26 mouse cellular contexts compared by ENCODE assay signal in the genomic region with DNA sequence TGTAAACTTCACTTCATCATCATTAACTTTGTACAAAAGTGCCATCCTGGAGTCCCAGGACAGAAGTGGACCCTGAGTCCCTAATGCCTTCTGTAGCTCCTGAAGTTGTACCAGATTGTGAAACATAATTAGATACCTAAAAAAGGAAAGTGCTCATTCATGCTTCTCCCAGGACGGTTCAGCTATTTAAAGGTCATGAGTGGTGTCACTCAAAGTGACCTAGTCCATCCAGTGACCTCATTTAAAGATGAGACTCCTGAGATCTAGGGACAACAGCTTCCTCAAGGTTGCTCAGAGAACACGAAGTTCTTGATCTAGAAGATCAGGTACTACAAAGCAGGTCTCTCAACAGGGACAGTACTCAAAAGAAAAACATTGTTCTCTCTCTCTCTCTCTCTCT.
"Had no signal": no experiment of that assay in that cellular context is flagged by ENCODE, and none has a peak within 500 bp of the region (broad histone marks: within the 10 kb centered on the region; RNA-seq: fewer than 3 reads in every experiment).

No protein-coding gene starts in this region.

- H3K4me2 ChIP-seq: embryonic facial prominence, embryonic 12.5 days; embryonic facial prominence, embryonic 13.5 days; embryonic facial prominence, embryonic 15.5 days; forebrain, embryonic 12.5 days; forebrain, embryonic 13.5 days; forebrain, embryonic 15.5 days had no signal

- ATAC-seq: forebrain, embryonic 13.5 days; forebrain, embryonic 14.5 days; forebrain, embryonic 15.5 days; forebrain, embryonic 16.5 days; forebrain, postnatal 0 days had no signal

- H3K27ac ChIP-seq: embryonic facial prominence, embryonic 10.5 days; embryonic facial prominence, embryonic 12.5 days; embryonic facial prominence, embryonic 13.5 days; embryonic facial prominence, embryonic 15.5 days; forebrain, embryonic 10.5 days; forebrain, embryonic 12.5 days; forebrain, embryonic 13.5 days; forebrain, embryonic 15.5 days; gastrocnemius, adult 2 months; heart, adult 2 months had no signal

- H3K4me1 ChIP-seq: embryonic facial prominence, embryonic 12.5 days; forebrain, embryonic 12.5 days; forebrain, embryonic 13.5 days; forebrain, embryonic 15.5 days had no signal

- H3K9me3 ChIP-seq: embryonic facial prominence, embryonic 10.5 days; embryonic facial prominence, embryonic 12.5 days; embryonic facial prominence, embryonic 13.5 days; embryonic facial prominence, embryonic 15.5 days; forebrain, embryonic 10.5 days; forebrain, embryonic 12.5 days; forebrain, embryonic 13.5 days; forebrain, embryonic 15.5 days had no signal

- H3K9ac ChIP-seq: embryonic facial prominence, embryonic 12.5 days; embryonic facial prominence, embryonic 13.5 days; embryonic facial prominence, embryonic 15.5 days; forebrain, embryonic 12.5 days; forebrain, embryonic 13.5 days; forebrain, embryonic 15.5 days; forebrain, postnatal 0 days had no signal

- H3K36me3 ChIP-seq: embryonic facial prominence, embryonic 10.5 days; embryonic facial prominence, embryonic 12.5 days; embryonic facial prominence, embryonic 13.5 days; embryonic facial prominence, embryonic 15.5 days; forebrain, embryonic 10.5 days; forebrain, embryonic 12.5 days; forebrain, embryonic 15.5 days had no signal

- DNase-seq: cerebellum, adult 8-10 months; cerebellum, adult 9-10 months; cerebellum, adult 9-11 months; cerebellum, postnatal 10 days; cerebellum, postnatal 25 days; cerebellum, postnatal 36 days; embryo, embryonic 11 days; forebrain, postnatal 0 days; gastrocnemius, adult 2 months; gastrocnemius, postnatal 10 days; gastrocnemius, postnatal 14 days; gastrocnemius, postnatal 25 days; gastrocnemius, postnatal 36 days; heart, adult 18-20 months; heart, adult 2 months had no signal

- H3K27me3 ChIP-seq: embryonic facial prominence, embryonic 12.5 days; embryonic facial prominence, embryonic 13.5 days; embryonic facial prominence, embryonic 15.5 days; forebrain, embryonic 12.5 days; forebrain, embryonic 13.5 days; forebrain, embryonic 15.5 days had no signal

- H3K4me3 ChIP-seq: embryonic facial prominence, embryonic 10.5 days; embryonic facial prominence, embryonic 12.5 days; embryonic facial prominence, embryonic 13.5 days; embryonic facial prominence, embryonic 15.5 days; erythroblast, embryonic 14.5 days; forebrain, embryonic 10.5 days; forebrain, embryonic 12.5 days; forebrain, embryonic 13.5 days; forebrain, embryonic 15.5 days; gastrocnemius, adult 2 months; heart, adult 2 months had no signal
